Mouse (Mus musculus): Measurements from ENCODE around the gene Casq1.
A peak's percentile ranks its signal among the peaks of the same experiment; 100 is the strongest.

DNA sequence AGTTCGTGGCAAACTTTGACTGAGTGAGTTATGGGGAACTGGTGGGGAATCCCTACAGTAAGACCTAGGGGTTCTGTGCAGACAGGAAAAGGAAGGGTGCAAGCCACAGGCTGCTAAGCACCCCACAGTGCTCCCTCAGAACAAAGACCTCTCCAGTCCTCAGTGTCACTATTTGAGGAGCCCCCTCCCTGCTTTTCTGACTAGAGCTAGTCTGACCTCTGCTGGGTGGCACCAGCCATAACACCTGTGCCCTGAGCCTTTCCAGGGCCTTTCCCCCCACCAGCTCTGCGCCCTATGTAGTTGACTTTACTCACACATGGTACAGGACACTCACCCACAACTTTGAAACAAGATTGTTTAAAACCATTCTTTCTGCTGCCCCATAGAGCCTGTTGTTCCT is 28.0 kb upstream of the Casq1 start:
- TF ChIP-seq CTCF (IDR thresholded peaks at IDR 0.05; ENCODE audit: borderline replicate concordance, extremely low read depth, insufficient read depth, insufficient read length) (peak; percentile 68), POLR2A (IDR thresholded peaks at IDR 0.05; ENCODE audit: borderline replicate concordance, extremely low read depth, insufficient read depth, insufficient read length, poor library complexity, severe bottlenecking) (no peak)
